Mouse (Mus musculus) forebrain, embryonic 11.5 days (tissue): ENCODE measurements at regions not wholly inside any gene's neighbourhood (a gene's known extent, or its start where the extent isn't known, plus 50 kb on each side); places are given as distances from the start of the nearest gene placed in this dataset.
"Not testable (repeated sequence)": the region's sequence is repeated elsewhere in the genome, so short reads cannot be mapped to it uniquely, and the experiment has no call there.

Experiments used
- ATAC-seq: fragments of 200-750 bp; cut with Nextera tagmentation; replicated peaks from 2 replicates; pipeline ENCODE4 v1.8.0; 2017; ENCODE audit warnings: moderate TSS enrichment; ENCODE audit not compliant: low FRiP score
- DNase-seq: peaks from one replicate; pipeline ENCODE4 v3.0.0-alpha.2; 2017; ENCODE audit warnings: low spot score
- H3K27ac ChIP-seq: fragments of 300-500 bp; sonication (generic); 2 replicates; pipeline ENCODE4 v1.5.1; 2014; ENCODE audit warnings: low read depth, low read length
- H3K27me3 ChIP-seq: fragments of 300-500 bp; sonication (generic); 2 replicates; pipeline ENCODE4 v1.6.1; 2014; ENCODE audit warnings: mild to moderate bottlenecking, low read length, mixed read lengths; ENCODE audit not compliant: control insufficient read depth, insufficient read depth
- H3K36me3 ChIP-seq: fragments of 300-500 bp; sonication (generic); 2 replicates; pipeline ENCODE4 v1.6.1; 2014; ENCODE audit warnings: mild to moderate bottlenecking, low read length, moderate library complexity, mixed read lengths; ENCODE audit not compliant: control insufficient read depth, insufficient read depth
- H3K4me1 ChIP-seq: fragments of 300-500 bp; sonication (generic); replicated peaks from 2 replicates; pipeline ENCODE4 v1.6.1; 2014; ENCODE audit warnings: low read length, mixed read lengths; ENCODE audit not compliant: control insufficient read depth, insufficient read depth
- H3K4me2 ChIP-seq: fragments of 300-500 bp; sonication (generic); 2 replicates; pipeline ENCODE4 v1.6.1; 2014; ENCODE audit warnings: low read depth, mild to moderate bottlenecking, low read length, moderate library complexity, mixed read lengths; ENCODE audit not compliant: severe bottlenecking
- H3K4me3 ChIP-seq: fragments of 300-500 bp; sonication (generic); 2 replicates; pipeline ENCODE4 v1.5.1; 2014; ENCODE audit warnings: low read depth, low read length
- H3K9ac ChIP-seq: fragments of 300-500 bp; sonication (generic); 2 replicates; pipeline ENCODE4 v1.6.1; 2014; ENCODE audit warnings: low read length
- H3K9me3 ChIP-seq: fragments of 300-500 bp; sonication (generic); 2 replicates; pipeline ENCODE4 v1.6.1; 2016; ENCODE audit warnings: low read length, mixed read lengths; ENCODE audit not compliant: control insufficient read depth
- WGBS: fragments of 180-500 bp; shearing (Covaris S2); extraction: QIAGEN DNeasy Blood & Tissue Kit; methylation state at CpG from one replicate; pipeline ENCODE4 v1.1.7; 2014; 5-methylcytosine and 5-hydroxymethylcytosine counted together

DNA sequence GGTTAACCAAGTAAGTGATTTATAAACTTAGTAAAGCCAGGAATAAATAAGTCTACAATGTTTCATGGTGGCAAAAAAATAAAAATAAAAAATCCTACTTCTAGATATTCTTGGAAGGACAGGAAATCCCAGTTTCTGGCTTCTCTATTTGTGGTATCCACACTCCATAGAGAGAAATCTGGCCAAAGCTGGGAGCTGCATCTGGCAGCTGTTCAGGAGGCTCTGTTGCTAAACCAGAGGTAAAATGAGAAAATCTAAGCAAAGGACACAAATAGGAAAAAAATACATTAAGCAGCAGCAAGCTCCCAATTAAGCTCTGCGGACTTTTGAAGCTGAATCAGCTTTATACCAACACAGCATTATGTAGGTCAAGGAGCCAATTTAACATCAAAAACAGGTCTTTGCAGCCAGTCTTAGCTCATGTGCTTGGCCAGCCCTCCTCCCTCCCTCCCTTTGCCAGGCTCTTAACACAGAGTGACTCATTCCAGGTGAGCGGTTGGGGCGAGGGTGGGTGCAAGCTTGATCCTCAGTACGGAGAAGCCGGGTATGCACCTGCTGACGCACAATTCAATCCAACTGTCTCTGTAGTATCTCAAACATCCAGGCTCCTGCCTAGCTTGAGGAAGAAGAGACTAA, 456.9 kb downstream of the Cbln4 start:
- Histone ChIP-seq H3K27me3 (peaks cover 4% of the 10 kb centered on the region; the same call in 1 of the 2 replicates), H3K4me2 (no peak overlapping the region), H3K36me3 (no peaks in the 10 kb centered on the region), H3K9me3 (no peaks in the 10 kb centered on the region), H3K9ac (no peak overlapping the region), H3K27ac (no peak overlapping the region), H3K4me1 (no peaks in the 10 kb centered on the region), H3K4me3 (no peak overlapping the region)
- DNase-seq (no peak), ATAC-seq (no peak)
- 94% methylated on average over 6 of the region's 6 CpGs for WGBS

GRCm38 (mm10) chr2:171574360-171574759, 468.9 kb downstream of the Cbln4 start:
- no peaks in the 10 kb centered on the region for H3K27me3 ChIP-seq
- no peak overlapping the region for H3K4me3 ChIP-seq
- H3K9ac ChIP-seq = no peak overlapping the region
- H3K36me3 ChIP-seq = no peaks in the 10 kb centered on the region
- H3K27ac ChIP-seq = no peak overlapping the region
- ATAC-seq (no peak), DNase-seq (no peak)
- H3K4me1 ChIP-seq = no peaks in the 10 kb centered on the region
- WGBS = 32% methylated on average over 3 of the region's 3 CpGs
- H3K9me3 ChIP-seq = no peaks in the 10 kb centered on the region
- H3K4me2 ChIP-seq = no peak overlapping the region

DNA sequence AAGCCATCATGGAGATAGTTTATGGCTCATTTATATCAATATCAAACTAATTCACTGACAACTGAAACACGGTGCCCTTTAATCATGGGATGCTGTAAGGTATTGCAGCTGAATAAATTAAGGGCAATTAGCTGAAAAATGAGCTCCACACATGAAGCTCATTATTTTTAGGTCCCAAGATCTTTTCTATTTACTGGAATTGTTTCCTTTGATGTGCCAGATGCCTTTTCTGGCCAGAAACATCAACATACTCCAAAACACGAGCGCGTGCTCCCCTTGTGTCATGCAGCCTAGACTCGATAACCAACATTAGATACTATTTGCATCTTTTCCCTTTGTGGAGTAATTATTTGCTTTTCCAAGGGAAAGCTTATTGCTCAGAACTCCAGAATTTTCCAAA, 480.6 kb downstream of the Cbln4 start:
- 65% methylated on average over 5 of the region's 5 CpGs for WGBS
- H3K9me3 ChIP-seq = no peaks in the 10 kb centered on the region
- H3K9ac ChIP-seq = no peak overlapping the region
- no peak overlapping the region for H3K4me2 ChIP-seq
- H3K4me3 ChIP-seq = no peak overlapping the region
- no peak overlapping the region for H3K27ac ChIP-seq
- H3K4me1 ChIP-seq = no peaks in the 10 kb centered on the region
- no peaks in the 10 kb centered on the region for H3K27me3 ChIP-seq
- ATAC-seq (no peak), DNase-seq (no peak)
- no peaks in the 10 kb centered on the region for H3K36me3 ChIP-seq

DNA sequence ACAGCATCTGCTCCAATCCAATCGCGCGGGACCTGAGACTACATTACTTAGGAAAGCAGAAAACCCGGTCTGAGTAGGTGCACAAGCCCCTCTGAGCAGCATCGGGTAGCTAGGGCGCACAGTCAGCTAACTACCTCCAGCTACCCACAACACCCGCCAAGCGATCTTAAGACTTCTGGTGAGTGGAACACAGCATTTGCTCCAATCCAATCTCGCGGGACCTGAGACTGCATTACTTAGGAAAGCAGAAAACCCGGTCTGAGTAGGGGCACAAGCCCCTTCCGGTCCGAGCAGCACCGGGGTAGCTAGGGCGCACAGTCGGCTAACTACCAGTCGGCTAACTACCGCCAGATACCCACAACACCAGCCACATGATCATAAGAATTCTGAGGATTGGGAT, 500.5 kb downstream of the Cbln4 start:
- not testable (repeated sequence) for H3K27me3 ChIP-seq, H3K27ac ChIP-seq, ATAC-seq, H3K4me3 ChIP-seq, H3K36me3 ChIP-seq, H3K9ac ChIP-seq, H3K4me1 ChIP-seq, H3K4me2 ChIP-seq, H3K9me3 ChIP-seq, DNase-seq
- WGBS = 91% methylated on average over 18 of the region's 18 CpGs

DNA sequence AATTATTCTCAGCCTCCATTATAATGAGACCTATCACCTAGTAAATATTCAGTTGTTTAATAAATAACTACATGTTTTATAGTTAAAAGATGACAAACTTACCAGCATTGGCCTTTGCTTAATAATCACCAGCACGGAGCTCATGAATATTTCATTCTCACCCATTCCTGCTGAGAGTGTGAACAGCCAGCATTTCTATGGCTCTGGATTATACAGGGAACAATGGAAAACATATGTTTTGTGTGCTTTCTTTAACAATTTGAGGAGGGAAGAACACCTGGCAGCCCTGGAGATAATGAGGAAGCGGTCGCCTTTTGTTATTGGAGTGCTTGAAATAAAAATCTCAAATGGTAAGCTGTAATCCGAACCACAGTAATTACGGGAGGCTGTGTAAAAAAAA, 528.4 kb downstream of the Cbln4 start:
- no peak overlapping the region for H3K27ac ChIP-seq
- peak; percentile 49; the same call in 1 of the 2 replicates for ATAC-seq
- no peaks in the 10 kb centered on the region for H3K27me3 ChIP-seq
- H3K9me3 ChIP-seq = no peaks in the 10 kb centered on the region
- H3K36me3 ChIP-seq = no peaks in the 10 kb centered on the region
- H3K4me3 ChIP-seq = no peak overlapping the region
- WGBS = 59% methylated on average over 5 of the region's 5 CpGs
- H3K9ac ChIP-seq = no peak overlapping the region
- no peak for DNase-seq
- H3K4me2 ChIP-seq = no peak overlapping the region
- no peaks in the 10 kb centered on the region for H3K4me1 ChIP-seq

DNA sequence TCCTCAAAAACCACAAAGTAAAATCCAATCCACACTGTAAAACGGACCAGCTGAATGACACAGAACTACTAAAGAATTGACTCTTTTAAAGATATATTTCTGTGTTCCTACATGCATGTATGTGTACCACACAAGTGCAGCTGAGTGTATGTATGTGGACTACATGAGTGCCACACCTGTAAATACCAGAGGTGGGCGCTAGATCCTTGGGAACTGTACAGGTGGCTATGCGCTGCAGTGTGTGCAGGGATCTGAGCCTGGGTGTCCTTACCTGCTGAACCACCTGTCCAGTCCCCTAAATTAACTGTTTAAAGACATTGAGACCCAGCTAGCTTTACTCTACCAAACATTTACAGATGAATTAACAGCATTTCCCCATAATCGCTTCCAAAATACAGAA, 546.6 kb downstream of the Cbln4 start:
- Histone ChIP-seq H3K4me1 (no peaks in the 10 kb centered on the region), H3K27ac (no peak overlapping the region), H3K4me2 (no peak overlapping the region), H3K9ac (no peak overlapping the region), H3K36me3 (no peaks in the 10 kb centered on the region), H3K27me3 (no peaks in the 10 kb centered on the region), H3K4me3 (no peak overlapping the region), H3K9me3 (no peaks in the 10 kb centered on the region)
- ATAC-seq (no peak), DNase-seq (no peak)
- 84% methylated on average over 4 of the region's 4 CpGs for WGBS

DNA sequence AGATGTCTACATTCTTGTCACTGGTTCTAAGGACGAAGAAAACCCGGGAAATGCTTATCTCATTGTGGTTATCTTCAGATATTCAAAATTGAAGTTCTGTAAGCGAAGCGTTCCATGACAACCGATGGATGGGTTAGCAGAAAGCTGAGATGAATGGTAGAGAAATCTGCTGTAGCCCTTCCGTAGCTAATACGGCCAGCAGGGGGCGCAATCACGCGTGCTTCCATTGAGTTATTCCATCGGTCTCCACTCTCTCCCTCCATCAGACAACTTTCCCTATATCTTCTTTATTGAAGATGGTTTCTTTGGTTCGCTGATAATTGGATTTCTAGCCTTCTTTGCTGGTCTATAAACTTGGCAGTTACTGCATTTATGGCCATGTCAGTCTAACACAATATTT, 549.5 kb downstream of the Cbln4 start:
- peak; percentile 78 for DNase-seq
- Histone ChIP-seq H3K4me2 (no peak overlapping the region), H3K27me3 (no peaks in the 10 kb centered on the region), H3K9ac (no peak overlapping the region), H3K4me1 (no peaks in the 10 kb centered on the region), H3K9me3 (no peaks in the 10 kb centered on the region), H3K4me3 (no peak overlapping the region), H3K36me3 (no peaks in the 10 kb centered on the region), H3K27ac (no peak overlapping the region)
- 43% methylated on average over 12 of the region's 12 CpGs for WGBS
- ATAC-seq = no peak

GRCm38 (mm10) chr2:171487284-171487683, 556.0 kb downstream of the Cbln4 start:
- ATAC-seq (no peak), DNase-seq (no peak)
- no peak overlapping the region for H3K9ac ChIP-seq
- no peak overlapping the region for H3K27ac ChIP-seq
- no peak overlapping the region for H3K4me2 ChIP-seq
- no peaks in the 10 kb centered on the region for H3K27me3 ChIP-seq
- WGBS = 79% methylated on average over 2 of the region's 2 CpGs
- H3K9me3 ChIP-seq = no peaks in the 10 kb centered on the region
- 0 out of 2 replicates have a peak, but pooled peaks cover 2% of the 10 kb centered on the region for H3K4me1 ChIP-seq
- H3K36me3 ChIP-seq = no peaks in the 10 kb centered on the region
- H3K4me3 ChIP-seq = no peak overlapping the region

DNA sequence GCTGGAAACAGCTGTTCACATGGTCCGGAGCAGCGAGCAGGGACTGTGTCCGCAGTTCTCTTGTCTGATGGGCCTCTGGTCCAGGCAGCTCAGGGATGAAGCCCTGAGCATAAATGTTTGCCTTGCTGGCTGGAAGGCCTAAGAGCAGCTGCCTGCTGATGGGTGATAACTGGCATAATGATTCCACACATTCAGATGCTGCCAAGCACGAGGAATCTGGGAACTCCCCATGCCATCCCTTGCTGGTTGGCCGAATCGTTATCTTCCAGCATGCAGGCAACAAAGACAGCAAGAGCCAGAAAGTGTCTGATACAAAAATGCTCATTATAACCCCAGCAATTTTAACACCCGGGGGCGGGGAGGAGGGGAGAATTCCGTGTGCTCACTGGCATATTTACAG, 590.0 kb downstream of the Cbln4 start:
- 65% methylated on average over 9 of the region's 9 CpGs for WGBS
- Histone ChIP-seq H3K4me1 (no peaks in the 10 kb centered on the region), H3K36me3 (no peaks in the 10 kb centered on the region), H3K4me2 (no peak overlapping the region), H3K27ac (no peak overlapping the region), H3K9me3 (no peaks in the 10 kb centered on the region), H3K4me3 (no peak overlapping the region), H3K9ac (no peak overlapping the region), H3K27me3 (no peaks in the 10 kb centered on the region)
- DNase-seq = no peak
- no peak for ATAC-seq
